Mouse (Mus musculus) stomach, embryonic 15.5 days (tissue): ENCODE measurements around the gene Smap2. TPM values are rescaled to one million over a fixed set of nuclear protein-coding genes. Genes with fewer than 3 reads are reported as not detected.

Experiments
- ATAC-seq: fragments of 200-750 bp; cut with Nextera tagmentation; 2 replicates; pipeline ENCODE4 v1.8.0; 2017; ENCODE audit warnings: low read depth, moderate number of reproducible peaks, moderate TSS enrichment; ENCODE audit not compliant: insufficient read depth, low FRiP score
- H3K27ac ChIP-seq: fragments of 300-500 bp; sonication (generic); 2 replicates; pipeline ENCODE4 v1.5.1; 2015; ENCODE audit warnings: mild to moderate bottlenecking, inconsistent platforms
- H3K27me3 ChIP-seq: fragments of 300-500 bp; sonication (generic); replicated peaks from 2 replicates; pipeline ENCODE4 v1.6.1; 2015; ENCODE audit warnings: inconsistent platforms
- H3K36me3 ChIP-seq: fragments of 300-500 bp; sonication (generic); 2 replicates; pipeline ENCODE4 v1.6.1; 2015; ENCODE audit warnings: inconsistent platforms
- H3K4me1 ChIP-seq: fragments of 300-500 bp; sonication (generic); 2 replicates; pipeline ENCODE4 v1.6.1; 2015; ENCODE audit warnings: inconsistent platforms
- H3K4me2 ChIP-seq: fragments of 300-500 bp; sonication (generic); 2 replicates; pipeline ENCODE4 v1.6.1; 2015; ENCODE audit warnings: mild to moderate bottlenecking, inconsistent platforms
- H3K4me3 ChIP-seq: fragments of 300-500 bp; sonication (generic); replicated peaks from 2 replicates; pipeline ENCODE4 v1.5.1; 2015; ENCODE audit warnings: inconsistent platforms
- H3K9ac ChIP-seq: fragments of 300-500 bp; sonication (generic); 2 replicates; pipeline ENCODE4 v1.6.1; 2015; ENCODE audit warnings: inconsistent platforms
- H3K9me3 ChIP-seq: fragments of 300-500 bp; sonication (generic); 2 replicates; pipeline ENCODE4 v1.6.1; 2016; ENCODE audit warnings: inconsistent platforms
- WGBS: fragments of 180-500 bp; shearing (Covaris S2); methylation state at CpG from one replicate; pipeline ENCODE4 v1.1.7; 2015; 5-methylcytosine and 5-hydroxymethylcytosine counted together
- polyA plus RNA-seq: library from polyadenylated mRNA; unstranded; fragments of >200 nt; fragmentation: Nextera tagmentation; extraction: Ambion mirVana; gene quantifications from 2 replicates; pipeline ENCODE4 v1.2.1, GENCODE M21; 2015

Smap2 gene
- polyA plus RNA-seq, 1 experiment from 2014 or later: 14.2 TPM

GRCm38 (mm10) chr4:121018250-121018649 lies 1.2 kb upstream of the Smap2 start:
- ATAC-seq: no peak
- Histone ChIP-seq H3K9me3 (no peaks in the 10 kb centered on the region), H3K36me3 (no peaks in the 10 kb centered on the region), H3K4me3 (no peak overlapping the region), H3K9ac (no peak overlapping the region), H3K4me2 (no peak overlapping the region), H3K4me1 (0 out of 2 replicates have a peak, but pooled peaks cover 12% of the 10 kb centered on the region), H3K27me3 (no peaks in the 10 kb centered on the region), H3K27ac (no peak overlapping the region)
- WGBS: 61% methylated on average over 3 of the region's 3 CpGs

- peak overlapping the region; percentile 92 for H3K4me2 ChIP-seq
- H3K36me3 ChIP-seq: no peaks in the 10 kb centered on the region
- H3K9ac ChIP-seq: peak overlapping the region; percentile 84
- ATAC-seq: peak; percentile 6; the same call in 1 of the 2 replicates
- H3K27ac ChIP-seq: peak overlapping the region; percentile 19; the same call in 1 of the 2 replicates
- H3K4me1 ChIP-seq: 0 out of 2 replicates have a peak, but pooled peaks cover 12% of the 10 kb centered on the region
- H3K4me3 ChIP-seq: peak overlapping the region; percentile 95
- 6% methylated on average over 40 of the region's 40 CpGs for WGBS
- H3K9me3 ChIP-seq: no peaks in the 10 kb centered on the region
- H3K27me3 ChIP-seq: no peaks in the 10 kb centered on the region
Measured at GRCm38 (mm10) chr4:121016021-121016898, 787 bp downstream of the Smap2 start.

GRCm38 (mm10) chr4:121015268-121015659 lies 1.8 kb downstream of the Smap2 start:
- Histone ChIP-seq H3K4me1 (0 out of 2 replicates have a peak, but pooled peaks cover 12% of the 10 kb centered on the region), H3K9ac (no peak overlapping the region), H3K4me3 (no peak overlapping the region), H3K27ac (no peak overlapping the region), H3K9me3 (no peaks in the 10 kb centered on the region), H3K36me3 (no peaks in the 10 kb centered on the region), H3K27me3 (no peaks in the 10 kb centered on the region), H3K4me2 (peak overlapping the region; percentile 92)
- 76% methylated on average over 7 of the region's 7 CpGs for WGBS
- no peak for ATAC-seq

DNA sequence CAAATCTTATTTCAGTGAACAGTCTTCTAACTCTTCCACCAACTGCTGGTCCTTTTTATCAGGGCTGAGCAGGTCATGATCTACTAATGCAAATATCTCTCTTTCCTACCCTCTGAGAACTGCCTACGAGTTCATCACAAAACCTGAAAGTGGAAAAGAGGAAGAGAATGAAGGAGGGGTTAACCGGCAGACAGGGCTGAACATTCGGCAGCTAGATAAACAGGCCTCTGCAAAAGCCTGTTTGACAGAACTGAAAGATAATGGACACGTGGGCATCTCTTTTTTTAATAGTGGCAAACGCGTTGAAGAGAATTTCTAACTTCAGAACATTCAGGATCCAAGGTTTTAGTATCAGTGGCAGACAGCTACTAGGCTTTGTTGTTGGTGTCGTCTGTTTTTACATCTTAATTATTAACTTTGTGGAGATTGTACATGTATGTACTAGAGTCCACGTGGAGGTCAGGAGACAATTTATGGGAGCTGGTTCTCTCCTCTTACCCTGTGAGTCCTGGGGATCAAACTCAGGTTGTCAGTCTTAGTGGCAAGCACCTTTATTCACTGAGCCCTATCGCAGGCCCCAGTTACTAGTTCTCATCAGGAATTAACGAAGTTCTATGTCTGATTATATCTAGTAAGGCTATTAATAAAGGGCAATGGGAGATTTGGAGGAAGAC lies 2.3 kb downstream of the Smap2 start:
- Histone ChIP-seq H3K27me3 (no peaks in the 10 kb centered on the region), H3K9me3 (no peaks in the 10 kb centered on the region), H3K4me1 (0 out of 2 replicates have a peak, but pooled peaks cover 12% of the 10 kb centered on the region), H3K27ac (no peak overlapping the region), H3K9ac (no peak overlapping the region), H3K4me3 (no peak overlapping the region), H3K36me3 (no peaks in the 10 kb centered on the region), H3K4me2 (peak overlapping the region; percentile 92; the same call in 1 of the 2 replicates)
- no peak for ATAC-seq
- 45% methylated on average over 10 of the region's 10 CpGs for WGBS

GRCm38 (mm10) chr4:121010770-121011549 lies 6.1 kb downstream of the Smap2 start:
- no peaks in the 10 kb centered on the region for H3K9me3 ChIP-seq
- H3K4me1 ChIP-seq: 0 out of 2 replicates have a peak, but pooled peaks cover 9% of the 10 kb centered on the region
- no peak overlapping the region for H3K4me2 ChIP-seq
- no peak overlapping the region for H3K4me3 ChIP-seq
- no peak overlapping the region for H3K27ac ChIP-seq
- H3K9ac ChIP-seq: no peak overlapping the region
- no peaks in the 10 kb centered on the region for H3K36me3 ChIP-seq
- WGBS: 69% methylated on average over 11 of the region's 11 CpGs
- H3K27me3 ChIP-seq: no peaks in the 10 kb centered on the region
- ATAC-seq: no peak

DNA sequence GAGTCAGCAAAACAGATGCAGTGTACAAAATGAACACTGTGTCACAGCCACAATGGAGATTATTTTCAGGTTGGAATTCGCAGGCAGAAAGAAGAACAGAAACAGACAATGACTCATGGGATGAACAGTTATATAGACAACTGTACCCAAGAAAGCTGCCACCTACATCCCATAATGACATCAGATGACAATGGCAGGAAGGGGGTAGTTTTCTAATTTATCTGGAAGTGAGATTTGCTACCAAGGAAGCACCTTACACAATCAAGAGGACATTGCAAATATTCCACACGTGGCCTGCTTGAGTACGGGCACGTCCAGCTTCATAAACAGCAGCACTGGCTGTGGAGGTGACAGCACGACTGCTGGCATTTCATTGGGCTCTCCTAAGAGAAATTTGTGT lies 7.9 kb downstream of the Smap2 start:
- Histone ChIP-seq H3K9me3 (no peaks in the 10 kb centered on the region), H3K4me1 (0 out of 2 replicates have a peak, but pooled peaks cover 4% of the 10 kb centered on the region)
- WGBS: 79% methylated on average over 5 of the region's 5 CpGs

DNA sequence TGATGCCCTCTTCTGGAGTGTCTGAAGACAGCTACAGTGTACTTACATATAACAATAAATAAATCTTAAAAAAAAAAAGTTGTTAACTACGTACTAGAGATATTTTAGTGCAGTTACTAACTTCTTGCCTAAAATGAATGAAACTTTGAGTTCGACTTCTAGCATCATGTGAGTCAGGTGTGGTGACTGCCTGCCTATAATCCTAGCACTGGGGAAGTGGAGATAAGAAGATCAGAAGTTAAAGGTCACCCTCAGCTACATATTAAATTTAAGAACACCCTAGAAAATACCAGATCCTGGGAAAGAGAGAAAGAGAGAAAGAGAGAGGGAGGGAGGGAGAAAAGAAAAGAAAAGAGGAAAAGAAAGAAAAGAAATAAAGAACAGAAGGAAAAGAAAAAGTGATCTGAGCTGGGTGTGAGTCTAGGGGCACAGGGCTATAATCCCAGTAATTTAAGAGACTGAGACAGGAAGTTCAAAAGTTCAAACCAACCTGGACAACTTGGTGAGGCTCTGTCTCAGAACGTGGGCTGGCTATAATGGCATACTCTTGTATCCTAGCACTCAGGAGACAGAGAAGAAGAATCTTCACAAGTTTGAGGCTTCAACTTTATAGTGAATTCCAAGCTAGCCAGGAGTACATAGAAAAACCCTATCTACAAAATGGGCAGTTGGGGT lies 8.8 kb downstream of the Smap2 start:
- ATAC-seq: no peak
- Histone ChIP-seq H3K27ac (no peak overlapping the region), H3K4me1 (0 out of 2 replicates have a peak, but pooled peaks cover 8% of the 10 kb centered on the region), H3K9me3 (no peaks in the 10 kb centered on the region), H3K9ac (no peak overlapping the region), H3K27me3 (no peaks in the 10 kb centered on the region), H3K4me2 (no peak overlapping the region), H3K36me3 (no peaks in the 10 kb centered on the region), H3K4me3 (no peak overlapping the region)
- 67% methylated on average over 3 of the region's 3 CpGs for WGBS

More for the DNA sequence above, 7.9 kb downstream of the Smap2 start:
- Histone ChIP-seq H3K4me2 (no peak overlapping the region), H3K9ac (no peak overlapping the region), H3K27ac (no peak overlapping the region), H3K27me3 (no peaks in the 10 kb centered on the region), H3K36me3 (no peaks in the 10 kb centered on the region), H3K4me3 (no peak overlapping the region)
- no peak for ATAC-seq

DNA sequence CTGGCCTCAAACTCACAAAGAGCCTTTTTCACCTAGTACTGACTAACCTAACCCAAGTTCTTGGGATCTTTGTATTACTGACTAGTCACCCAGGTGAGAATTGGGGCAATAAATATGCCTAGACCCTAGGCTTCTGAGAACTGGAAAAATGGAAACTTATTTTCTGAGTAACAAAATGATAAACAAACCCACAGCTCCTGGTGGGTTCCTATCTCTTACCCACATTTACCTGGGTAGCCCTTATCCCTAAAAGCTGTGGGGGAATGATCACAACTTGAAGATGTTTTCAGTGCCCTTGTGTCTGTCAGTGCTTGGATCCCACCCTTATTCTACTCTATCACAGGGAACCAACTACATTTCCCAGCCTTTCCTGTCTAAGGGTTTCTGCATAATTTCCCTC lies 10.0 kb downstream of the Smap2 start:
- H3K27ac ChIP-seq: no peak overlapping the region
- H3K4me1 ChIP-seq: 0 out of 2 replicates have a peak, but pooled peaks cover 8% of the 10 kb centered on the region
- H3K9me3 ChIP-seq: no peaks in the 10 kb centered on the region
- no peaks in the 10 kb centered on the region for H3K36me3 ChIP-seq
- H3K27me3 ChIP-seq: no peaks in the 10 kb centered on the region
- ATAC-seq: no peak
- H3K4me3 ChIP-seq: no peak overlapping the region
- no peak overlapping the region for H3K4me2 ChIP-seq
- no peak overlapping the region for H3K9ac ChIP-seq

DNA sequence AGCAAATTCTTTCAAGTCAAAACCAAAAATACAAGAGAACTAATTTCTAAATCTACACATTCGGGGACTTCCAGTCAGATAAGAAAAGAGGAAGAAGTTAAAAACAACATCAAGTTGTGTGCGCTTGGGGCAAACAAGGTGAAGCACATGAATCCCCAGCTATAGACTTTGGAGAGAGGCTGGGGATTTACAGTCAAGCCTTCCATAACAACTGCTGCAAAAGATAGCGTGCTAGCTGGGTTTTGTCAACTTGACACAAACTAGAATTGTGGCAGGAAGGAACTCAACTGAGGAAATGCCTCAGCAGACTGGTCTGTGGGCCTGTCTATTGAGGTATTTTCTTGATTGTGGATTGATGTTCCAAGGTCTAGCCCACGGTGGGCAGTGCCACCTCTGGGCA lies 12.4 kb downstream of the Smap2 start:
- 55% methylated on average over 4 of the region's 4 CpGs for WGBS
- H3K4me1 ChIP-seq: 0 out of 2 replicates have a peak, but pooled peaks cover 9% of the 10 kb centered on the region
- H3K9me3 ChIP-seq: no peaks in the 10 kb centered on the region
- H3K27me3 ChIP-seq: no peaks in the 10 kb centered on the region
- no peaks in the 10 kb centered on the region for H3K36me3 ChIP-seq
- H3K4me2 ChIP-seq: no peak overlapping the region
- H3K9ac ChIP-seq: no peak overlapping the region
- no peak overlapping the region for H3K27ac ChIP-seq
- ATAC-seq: no peak
- H3K4me3 ChIP-seq: no peak overlapping the region

DNA sequence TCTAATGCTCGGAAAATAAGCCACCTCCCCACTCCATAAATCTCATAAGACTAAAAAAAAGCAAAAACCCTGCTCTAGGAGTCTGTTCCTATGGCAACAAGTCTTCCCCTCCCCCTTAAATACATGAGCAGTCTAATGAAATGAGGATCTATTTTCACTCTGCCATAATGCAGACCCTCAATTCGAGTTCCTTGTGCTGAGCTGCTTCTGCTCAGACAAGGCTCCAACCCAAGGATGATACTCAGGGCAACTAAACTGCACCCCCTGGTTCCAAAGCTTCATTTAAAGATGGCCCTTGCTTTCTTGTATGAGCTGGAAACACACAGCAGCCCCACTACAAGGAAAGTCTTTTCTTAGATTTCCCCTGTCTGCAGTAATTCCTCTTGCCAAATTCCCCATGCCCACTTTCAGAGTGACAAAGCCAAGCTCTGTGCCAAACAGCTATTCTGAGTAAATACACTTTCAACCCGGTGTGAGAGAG lies 13.4 kb downstream of the Smap2 start:
- WGBS: 15% methylated on average over 3 of the region's 3 CpGs
- no peak for ATAC-seq

More for the DNA sequence above, 13.4 kb downstream of the Smap2 start:
- Histone ChIP-seq H3K4me2 (no peak overlapping the region), H3K36me3 (no peaks in the 10 kb centered on the region), H3K9me3 (no peaks in the 10 kb centered on the region), H3K9ac (no peak overlapping the region), H3K4me1 (0 out of 2 replicates have a peak, but pooled peaks cover 9% of the 10 kb centered on the region), H3K4me3 (no peak overlapping the region), H3K27ac (no peak overlapping the region), H3K27me3 (no peaks in the 10 kb centered on the region)
